Mouse (Mus musculus) heart, postnatal 0 days (tissue): ENCODE results near the gene Uaca.

Experiments used
- CTCF ChIP-seq: IDR thresholded peaks from 2 replicates; pipeline ENCODE4 v1.5.1; 2016; ENCODE audit warnings: antibody characterized with exemption, control low read depth, low read depth
- EP300 ChIP-seq: IDR thresholded peaks from 2 replicates; pipeline ENCODE4 v1.6.1; 2016; ENCODE audit warnings: antibody characterized with exemption, low read depth

DNA sequence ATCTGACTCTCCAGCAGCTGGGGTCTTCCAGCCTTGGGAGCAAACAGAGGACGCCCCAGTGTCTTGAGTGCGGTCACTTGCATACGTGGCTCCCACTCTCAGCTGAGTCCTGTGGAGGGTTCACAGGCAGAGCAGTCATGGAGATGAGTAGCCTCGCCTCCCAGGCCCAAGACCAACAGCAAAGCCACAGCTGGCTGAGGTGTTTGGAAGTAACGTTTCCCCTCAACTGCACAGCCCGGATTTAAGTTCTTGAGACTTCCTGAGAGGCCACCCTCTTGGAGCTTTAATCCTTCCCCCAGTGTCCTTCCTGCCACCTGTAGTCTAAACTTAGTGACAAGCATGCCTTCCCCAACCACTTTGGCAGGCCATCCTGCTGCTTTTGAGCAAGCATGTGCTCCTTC is 24.6 kb upstream of the Uaca start:
- TF ChIP-seq CTCF: no peak
- 0 out of 2 replicates have a peak, but pooled peaks have one; percentile 29 for TF ChIP-seq EP300
